Mouse (Mus musculus) regulatory T cell (primary cell): ENCODE results near the gene Hira.
"Not testable (repeated sequence)": the region's sequence is repeated elsewhere in the genome, so short reads cannot be mapped to it uniquely, and the experiment has no call there.

Experiments used
- in situ Hi-C: fragments of 300-600 bp; cut with MboI, MseI; formaldehyde crosslinking; loops from one replicate; pipeline ENCODE4 v1.15.1; 2025; ENCODE audit warnings: high pct_unique_total_duplicates

The Hira gene

GRCm38 (mm10) chr16:18921771-18922170, 44.9 kb downstream of the Hira start:
- in situ Hi-C loops: no loop called here

- in situ Hi-C loops: no loop called here
Measured at GRCm38 (mm10) chr16:18927963-18928362, 51.1 kb downstream of the Hira start.

GRCm38 (mm10) chr16:18938321-18939082, 61.7 kb downstream of the Hira start:
- in situ Hi-C loops: no loop called here

GRCm38 (mm10) chr16:18943906-18944305, 67.1 kb downstream of the Hira start:
- in situ Hi-C loops: no loop called here

GRCm38 (mm10) chr16:18948941-18949340, 72.1 kb downstream of the Hira start:
- in situ Hi-C loops: no loop called here

GRCm38 (mm10) chr16:18950351-18950750, 73.5 kb downstream of the Hira start:
- in situ Hi-C loops: loop anchor here (10.0 kb wide), 1 partner anchor 1334 kb away; no protein-coding TSS in a partner anchor

GRCm38 (mm10) chr16:18952813-18953212, 76.0 kb downstream of the Hira start:
- in situ Hi-C loops: loop anchor here (10.0 kb wide), 1 partner anchor 1332 kb away; no protein-coding TSS in a partner anchor

GRCm38 (mm10) chr16:18955070-18955469, 78.2 kb downstream of the Hira start:
- in situ Hi-C loops: loop anchor here (10.0 kb wide), 1 partner anchor 1330 kb away; no protein-coding TSS in a partner anchor

- in situ Hi-C loops: no loop called here
Measured at GRCm38 (mm10) chr16:18963486-18963885, 86.6 kb downstream of the Hira start.

GRCm38 (mm10) chr16:18969420-18970128, 92.7 kb downstream of the Hira start:
- in situ Hi-C loops: no loop called here

- in situ Hi-C loops: no loop called here
Measured at GRCm38 (mm10) chr16:18970837-18971236, 94.0 kb downstream of the Hira start.

GRCm38 (mm10) chr16:18975665-18976064, 98.8 kb downstream of the Hira start:
- in situ Hi-C loops: not testable (repeated sequence)

- in situ Hi-C loops: no loop called here
Measured at GRCm38 (mm10) chr16:18976315-18976714, 99.5 kb downstream of the Hira start.

- in situ Hi-C loops: no loop called here
Measured at GRCm38 (mm10) chr16:18986381-18986780, 109.5 kb downstream of the Hira start.

GRCm38 (mm10) chr16:18986860-18987259, 110.0 kb downstream of the Hira start:
- in situ Hi-C loops: no loop called here

- in situ Hi-C loops: not testable (repeated sequence)
Measured at GRCm38 (mm10) chr16:19002610-19003389, 126.0 kb downstream of the Hira start.

GRCm38 (mm10) chr16:19003757-19004156, 126.9 kb downstream of the Hira start:
- in situ Hi-C loops: no loop called here

GRCm38 (mm10) chr16:19005298-19005697, 128.5 kb downstream of the Hira start:
- in situ Hi-C loops: no loop called here

- in situ Hi-C loops: no loop called here
Measured at GRCm38 (mm10) chr16:19006715-19007114, 129.9 kb downstream of the Hira start.

GRCm38 (mm10) chr16:19007186-19007591, 130.4 kb downstream of the Hira start:
- in situ Hi-C loops: not testable (repeated sequence)

- in situ Hi-C loops: no loop called here
Measured at GRCm38 (mm10) chr16:19010710-19011109, 133.9 kb downstream of the Hira start.

- in situ Hi-C loops: no loop called here
Measured at GRCm38 (mm10) chr16:19013550-19013949, 136.7 kb downstream of the Hira start.
